Mouse (Mus musculus) CD8-positive naive resting alpha-beta T cell, adult 2 months (primary cell): ENCODE results near the gene Lrp8.

Experiments used
- DNase-seq, 2 experiments: peaks; one replicate each; pipeline ENCODE4 v3.0.0; 2022; ENCODE audit warnings: low read depth in 2 of 2, low spot score in 2 of 2

Gene Lrp8

GRCm38 (mm10) chr4:107843687-107844086, 41.6 kb downstream of the Lrp8 start:
- DNase-seq: no peak

- DNase-seq: peak; percentile 55 to 71
Observed at GRCm38 (mm10) chr4:107844971-107845370, 42.9 kb downstream of the Lrp8 start.

GRCm38 (mm10) chr4:107846795-107847194, 44.7 kb downstream of the Lrp8 start:
- DNase-seq: no peak

GRCm38 (mm10) chr4:107848546-107848945, 46.5 kb downstream of the Lrp8 start:
- no peak for DNase-seq

DNA sequence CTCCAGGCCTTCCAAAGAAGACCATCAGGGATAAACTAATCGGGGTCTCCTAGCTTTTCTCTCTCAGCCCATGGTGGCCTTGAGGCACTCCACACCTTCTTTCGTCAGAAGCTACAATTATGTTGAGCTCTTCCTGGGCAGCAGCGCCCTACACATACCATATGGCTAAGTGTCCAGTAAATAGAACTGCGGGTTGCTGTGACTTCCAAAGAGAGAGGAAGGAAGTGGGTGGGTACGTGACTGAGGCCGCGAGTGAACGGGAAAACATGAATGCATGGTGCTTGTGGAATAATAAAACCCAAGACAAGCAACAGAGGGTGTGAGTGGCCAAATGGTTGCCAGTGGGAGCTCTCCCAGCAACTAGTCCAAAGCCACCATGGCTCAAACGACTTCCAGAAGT, 47.6 kb downstream of the Lrp8 start:
- DNase-seq: no peak

DNA sequence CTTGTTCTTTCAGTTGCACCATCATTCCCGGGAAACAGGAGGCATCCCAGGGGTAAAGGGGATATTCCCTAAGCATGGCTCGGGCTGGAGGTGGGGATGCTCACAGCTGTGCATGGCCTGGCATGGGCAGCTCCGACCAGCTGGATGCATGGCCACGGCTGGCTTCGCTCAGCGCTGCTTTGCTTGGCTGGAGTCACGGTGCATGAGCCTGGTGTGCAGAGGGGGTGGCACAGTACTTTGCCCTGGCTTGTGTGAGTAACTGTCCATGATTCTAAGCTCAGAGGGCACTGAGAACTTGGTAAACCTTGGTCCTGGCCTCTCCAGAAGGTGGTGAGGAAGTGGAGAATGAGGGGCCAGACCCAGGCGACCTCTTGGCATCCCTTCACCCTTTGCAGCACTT, 48.0 kb downstream of the Lrp8 start:
- DNase-seq: no peak

GRCm38 (mm10) chr4:107853333-107853732, 51.3 kb downstream of the Lrp8 start:
- no peak for DNase-seq

- no peak for DNase-seq
Observed at GRCm38 (mm10) chr4:107853836-107854235, 51.8 kb downstream of the Lrp8 start.

GRCm38 (mm10) chr4:107856958-107857686, 55.1 kb downstream of the Lrp8 start:
- no peak for DNase-seq

- no peak for DNase-seq
Observed at GRCm38 (mm10) chr4:107858995-107859394, 56.9 kb downstream of the Lrp8 start.

DNA sequence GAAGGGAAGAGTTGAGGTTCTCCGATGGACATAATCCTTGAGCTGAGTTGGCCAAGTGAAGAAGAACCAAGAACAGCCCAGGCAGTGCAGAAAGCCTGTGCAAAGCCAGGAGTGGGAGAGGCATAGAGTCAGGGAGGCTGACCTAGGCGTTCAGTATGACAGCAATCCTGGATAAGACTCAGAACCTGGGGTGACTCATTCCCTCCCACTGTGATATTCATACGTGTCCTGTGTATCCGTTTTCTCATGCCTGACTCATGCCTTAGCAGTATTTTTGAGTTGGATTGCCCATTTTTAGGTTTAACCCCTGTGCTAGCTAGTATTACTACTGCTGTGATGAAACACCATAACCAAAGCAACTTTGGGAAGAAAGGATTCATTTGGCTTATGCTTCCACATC, 62.8 kb downstream of the Lrp8 start:
- DNase-seq: no peak

DNA sequence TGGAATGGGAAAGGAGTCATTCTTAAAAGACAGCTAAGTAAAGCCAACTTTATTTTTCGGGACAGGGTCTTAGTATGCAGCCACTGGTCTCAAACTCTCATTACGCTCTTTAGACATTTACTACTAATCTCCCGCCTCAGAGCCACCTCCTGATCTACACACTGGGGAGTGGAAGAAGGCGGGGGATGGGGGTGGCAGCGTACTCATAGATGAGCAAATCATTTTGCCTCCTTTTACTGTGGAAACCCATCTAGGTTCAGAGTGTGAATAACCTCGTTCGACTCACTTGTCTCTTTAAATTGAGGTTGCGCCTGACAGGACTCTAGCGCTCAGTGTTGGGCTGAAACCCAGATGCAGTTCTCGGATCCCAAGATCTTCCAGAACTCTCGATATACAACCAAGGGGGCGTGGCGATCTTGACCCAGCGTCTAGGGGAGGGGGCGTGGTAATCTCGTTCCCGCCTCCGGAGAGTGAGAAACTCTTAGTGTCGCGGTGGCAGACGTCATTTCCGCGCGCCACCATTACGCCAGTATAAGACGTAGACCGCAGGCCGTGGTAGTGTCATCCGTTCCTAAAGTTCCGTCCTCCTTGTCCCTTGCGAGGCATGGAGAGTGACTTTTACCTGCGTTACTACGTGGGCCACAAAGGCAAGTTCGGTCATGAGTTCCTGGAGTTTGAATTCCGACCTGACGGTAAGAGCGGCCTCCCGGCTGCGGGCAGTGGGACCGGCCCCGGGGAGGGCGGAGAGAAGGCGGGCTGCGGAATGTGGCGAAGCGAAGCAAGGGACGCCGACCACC, 77.4 kb downstream of the Lrp8 start, which contains the start of gene Magoh:
Gene Magoh, plus strand, starts transcription at position 502 of the 797 bp plus-strand sequence.
- DNase-seq: peak; percentile 86 to 93

DNA sequence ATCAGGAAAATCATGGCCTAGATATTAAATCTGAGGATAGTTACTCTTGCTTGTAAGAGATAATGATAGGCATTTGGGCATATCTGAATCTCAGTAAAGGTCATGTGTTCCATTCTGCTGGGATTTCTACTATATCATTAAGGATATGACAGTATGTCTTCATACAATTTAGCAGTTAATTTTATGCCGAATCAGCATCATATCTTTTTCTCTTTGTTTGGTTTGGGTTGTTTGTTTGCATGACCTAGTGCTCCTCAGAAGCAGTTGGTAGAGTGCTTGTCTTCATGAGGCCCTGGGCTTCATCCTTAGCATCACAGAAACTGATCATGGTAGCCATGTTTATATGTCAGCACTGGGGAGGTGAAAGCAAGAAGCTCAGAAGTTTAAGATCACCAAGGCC, 79.6 kb downstream of the Lrp8 start:
- DNase-seq: no peak

GRCm38 (mm10) chr4:107886371-107886770, 84.3 kb downstream of the Lrp8 start:
- no peak for DNase-seq

GRCm38 (mm10) chr4:107889385-107889730, 87.3 kb downstream of the Lrp8 start:
- no peak for DNase-seq

GRCm38 (mm10) chr4:107889731-107890432, 87.8 kb downstream of the Lrp8 start, which contains the start of gene 0610037L13Rik:
0610037L13Rik (plus strand) TSS chr4:107889813.
- DNase-seq: peak; percentile 87 to 92

- DNase-seq: no peak
Observed at GRCm38 (mm10) chr4:107892663-107893062, 90.6 kb downstream of the Lrp8 start.

GRCm38 (mm10) chr4:107899211-107899927, 97.3 kb downstream of the Lrp8 start:
- no peak for DNase-seq

- no peak for DNase-seq
Observed at GRCm38 (mm10) chr4:107900206-107900605, 98.1 kb downstream of the Lrp8 start.

DNA sequence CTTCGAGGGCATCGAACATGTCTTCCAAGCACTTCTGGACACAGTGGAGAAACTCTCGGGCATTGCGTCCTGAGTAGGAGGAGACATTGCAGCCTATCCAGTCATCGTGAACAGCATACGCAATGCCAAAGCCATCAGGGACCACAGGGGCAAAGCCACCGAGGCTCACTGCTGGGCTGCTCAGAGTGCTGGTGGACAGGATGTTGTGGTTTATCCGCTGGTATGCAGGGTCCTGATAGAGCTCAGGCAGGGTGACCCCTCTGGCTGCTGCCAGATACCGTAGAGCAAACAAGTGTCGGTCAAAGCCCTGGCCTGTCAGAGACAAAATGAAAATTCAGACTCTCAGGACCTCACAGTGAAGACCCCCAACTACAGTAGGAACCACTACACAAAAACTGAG, 102.2 kb downstream of the Lrp8 start:
- no peak for DNase-seq

DNA sequence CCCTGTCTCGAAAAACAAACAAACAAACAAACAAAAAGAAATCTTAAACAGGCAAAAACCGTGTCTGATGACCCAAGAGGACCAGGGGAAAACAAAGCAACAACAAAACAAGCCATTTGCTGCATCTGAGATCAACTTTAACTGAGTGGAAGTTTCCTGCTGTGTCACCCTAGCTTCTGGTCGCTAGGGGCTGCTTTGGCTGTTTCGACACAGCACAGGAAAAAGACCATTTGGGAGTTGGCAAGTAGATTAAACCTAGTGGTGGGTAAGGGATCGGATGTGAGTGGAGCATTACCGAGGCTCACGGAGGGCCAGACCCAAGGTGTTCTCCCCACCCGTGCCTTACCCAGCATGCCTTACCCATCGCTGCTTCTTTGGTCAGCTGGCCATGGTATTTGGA, 104.5 kb downstream of the Lrp8 start:
- no peak for DNase-seq
